Mouse (Mus musculus): ENCODE data around the gene B3gnt9. TPM values are rescaled to one million over a fixed set of nuclear protein-coding genes. Genes with fewer than 3 reads are reported as not detected.

Gene B3gnt9
- total and polyA plus RNA-seq, 3 experiments: 2.7 to 4.7 TPM; not detected in 1

DNA sequence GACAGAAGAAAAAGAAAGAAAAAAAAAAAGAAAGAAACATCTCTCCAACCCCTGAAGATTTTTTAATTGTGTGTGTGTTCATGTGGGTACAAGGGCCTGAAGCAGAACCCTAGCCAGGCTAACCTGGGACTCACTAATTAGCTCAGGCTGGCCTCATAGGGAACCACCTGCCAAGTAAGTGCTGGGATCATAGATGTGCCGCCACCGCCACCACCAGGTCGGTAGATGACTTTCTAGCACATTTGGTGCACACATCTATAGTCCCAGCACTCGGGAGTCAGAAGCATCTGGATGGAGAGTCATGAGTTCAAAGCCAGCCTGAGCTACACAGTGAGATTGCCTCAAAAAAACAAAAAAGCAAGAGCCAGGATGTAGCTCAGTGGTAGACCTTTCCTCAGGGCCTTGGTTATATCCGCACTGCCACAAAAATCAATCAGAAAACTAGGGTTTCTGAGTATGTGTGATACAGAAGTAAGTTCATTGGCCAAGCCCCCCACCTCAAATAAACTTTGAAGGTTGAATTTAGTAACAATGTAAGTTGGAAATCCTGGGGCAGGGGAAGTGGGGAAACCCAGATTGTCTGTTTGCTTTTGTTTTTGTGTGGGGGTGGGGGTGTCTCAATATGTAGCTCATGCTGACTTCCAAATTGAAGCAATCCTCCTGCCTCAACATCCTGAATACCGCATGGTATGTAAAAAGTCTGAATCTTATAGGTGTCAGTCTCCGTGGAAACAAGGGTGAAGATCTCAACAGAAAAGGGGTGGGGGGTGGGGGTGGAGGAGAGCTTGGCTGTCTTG is 2.6 kb upstream of the B3gnt9 start:
- Histone ChIP-seq H3K27me3 (ENCODE audit: control insufficient read depth in 1 of 2, insufficient read depth in 2 of 2, low read length in 2 of 2) (no peaks in the 10 kb centered on the region), H3K27ac (ENCODE audit: control insufficient read depth, low read depth, low read length) (no peak overlapping the region), H3K4me3 (ENCODE audit: control insufficient read depth in 1 of 2, insufficient read depth in 1 of 2, low read depth in 2 of 2, low read length in 2 of 2) (no peak overlapping the region), H3K9ac (ENCODE audit: control insufficient read depth, low read depth, low read length, poor library complexity, severe bottlenecking) (no peak overlapping the region), H3K79me2 (ENCODE audit: control insufficient read depth, insufficient read depth, low read length, poor library complexity) (no peaks in the 10 kb centered on the region; the same call in 1 of the 2 replicates), H3K36me3 (ENCODE audit: control insufficient read depth in 1 of 2, insufficient read depth in 2 of 2, low read length in 2 of 2) (peaks cover 0 to 26% of the 10 kb centered on the region in 2 experiments; a peak in 2 of 4 replicates), H3K4me1 (ENCODE audit: control insufficient read depth in 1 of 2, insufficient read depth in 2 of 2, low read length in 2 of 2) (peaks cover 2 to 30% of the 10 kb centered on the region in 2 experiments; a peak in 3 of 4 replicates), H3K9me3 (replicated peaks; ENCODE audit: insufficient read depth, low read length) (no peaks in the 10 kb centered on the region)
- DNase-seq (ENCODE audit: low read depth, low spot score): no peak
- TF ChIP-seq ZC3H11A (IDR thresholded peaks at IDR 0.05; ENCODE audit: low read depth, low read length) (no peak), CTCF (IDR thresholded peaks at IDR 0.05 in 2 of 3, conservative IDR thresholded peaks at IDR 0.05 in 1 of 3; ENCODE audit: control insufficient read depth in 1 of 3, insufficient read depth in 1 of 3, low read depth in 2 of 3, low read length in 3 of 3, poor library complexity in 1 of 3, severe bottlenecking in 1 of 3) (0 out of 6 replicates have a peak, but pooled peaks of 1 of the 3 experiments have one; percentile 7), RAD21 (IDR thresholded peaks at IDR 0.05; ENCODE audit: low read depth, low read length) (peak; percentile 3; the same call in 1 of the 2 replicates)

- H3K9ac ChIP-seq (ENCODE audit: control insufficient read depth, low read depth, low read length, poor library complexity, severe bottlenecking): peak overlapping the region; percentile 82
- H3K4me3 ChIP-seq (ENCODE audit: control insufficient read depth in 1 of 2, insufficient read depth in 1 of 2, low read depth in 2 of 2, low read length in 2 of 2): peak overlapping the region; percentile 55 to 63
- H3K4me1 ChIP-seq (ENCODE audit: control insufficient read depth in 1 of 2, insufficient read depth in 2 of 2, low read length in 2 of 2): peaks cover 2 to 14% of the 10 kb centered on the region in 2 experiments; a peak in 3 of 4 replicates
- H3K36me3 ChIP-seq (ENCODE audit: control insufficient read depth in 1 of 2, insufficient read depth in 2 of 2, low read length in 2 of 2): peaks cover 0 to 13% of the 10 kb centered on the region in 2 experiments; a peak in 3 of 4 replicates
- H3K27ac ChIP-seq (ENCODE audit: control insufficient read depth, low read depth, low read length): peak overlapping the region; percentile 63
- H3K9me3 ChIP-seq (replicated peaks; ENCODE audit: insufficient read depth, low read length): no peaks in the 10 kb centered on the region
- H3K27me3 ChIP-seq (ENCODE audit: control insufficient read depth in 1 of 2, insufficient read depth in 2 of 2, low read length in 2 of 2): no peaks in the 10 kb centered on the region
- DNase-seq (ENCODE audit: low read depth, low spot score): peak; percentile 93
- H3K79me2 ChIP-seq (ENCODE audit: control insufficient read depth, insufficient read depth, low read length, poor library complexity): no peaks in the 10 kb centered on the region; the same call in 1 of the 2 replicates
- TF ChIP-seq ELF1 (IDR thresholded peaks at IDR 0.05; ENCODE audit: low read depth, low read length): no peak
- peak; percentile 63 to 90 (median 89) for TF ChIP-seq CTCF (IDR thresholded peaks at IDR 0.05 in 2 of 3, conservative IDR thresholded peaks at IDR 0.05 in 1 of 3; ENCODE audit: control insufficient read depth in 1 of 3, insufficient read depth in 1 of 3, low read depth in 2 of 3, low read length in 3 of 3, poor library complexity in 1 of 3, severe bottlenecking in 1 of 3)
- TF ChIP-seq ETS1 (IDR thresholded peaks at IDR 0.05; ENCODE audit: low read depth, low read length): no peak
- no peak for TF ChIP-seq POLR2AphosphoS5 (IDR thresholded peaks at IDR 0.05; ENCODE audit: borderline replicate concordance, low read depth, low read length)
- TF ChIP-seq JUND (IDR thresholded peaks at IDR 0.05; ENCODE audit: low read depth, low read length): no peak
- peak; percentile 68 for TF ChIP-seq MAX (IDR thresholded peaks at IDR 0.05; ENCODE audit: low read length)
- TF ChIP-seq TBP (IDR thresholded peaks at IDR 0.05; ENCODE audit: low read depth, low read length): no peak
- TF ChIP-seq POLR2AphosphoS2 (IDR thresholded peaks at IDR 0.05; ENCODE audit: low read length): peak; percentile 84
- no peak for TF ChIP-seq ZKSCAN1 (IDR thresholded peaks at IDR 0.05; ENCODE audit: low read depth, low read length)
- no peak; the same call in 1 of the 2 replicates for TF ChIP-seq MAZ (IDR thresholded peaks at IDR 0.05; ENCODE audit: low read depth, low read length)
- no peak for TF ChIP-seq GABPA (IDR thresholded peaks at IDR 0.05; ENCODE audit: low read depth, low read length)
- TF ChIP-seq NRF1 (IDR thresholded peaks at IDR 0.05; ENCODE audit: insufficient read depth, low read depth, low read length, poor library complexity, severe bottlenecking): peak; percentile 33; the same call in 1 of the 2 replicates
- no peak for TF ChIP-seq ZC3H11A (IDR thresholded peaks at IDR 0.05; ENCODE audit: low read depth, low read length)
- no peak for TF ChIP-seq KAT2A (conservative IDR thresholded peaks at IDR 0.05; ENCODE audit: low read depth, low read length)
- TF ChIP-seq CHD1 (IDR thresholded peaks at IDR 0.05; ENCODE audit: low read depth, low read length): no peak
- peak; percentile 65 for TF ChIP-seq SIN3A (IDR thresholded peaks at IDR 0.05; ENCODE audit: low read length)
- no peak for TF ChIP-seq MEF2A (IDR thresholded peaks at IDR 0.05; ENCODE audit: extremely low read depth, insufficient replicate concordance, low read depth, low read length, poor library complexity, severe bottlenecking)
- no peak for TF ChIP-seq EP300 (IDR thresholded peaks at IDR 0.05; ENCODE audit: low read depth in 1 of 2, low read length in 2 of 2)
- TF ChIP-seq MXI1 (IDR thresholded peaks at IDR 0.05; ENCODE audit: low read depth, low read length): peak; percentile 86
- TF ChIP-seq MYC (IDR thresholded peaks at IDR 0.05; ENCODE audit: low read depth, low read length): 0 out of 2 replicates have a peak, but pooled peaks have one; percentile 63
- no peak for TF ChIP-seq TAL1 (IDR thresholded peaks at IDR 0.05; ENCODE audit: low read length)
- TF ChIP-seq MYB (IDR thresholded peaks at IDR 0.05; ENCODE audit: low read depth, low read length): no peak
- no peak for TF ChIP-seq GATA1 (IDR thresholded peaks at IDR 0.05; ENCODE audit: low read depth, low read length)
- TF ChIP-seq USF2 (IDR thresholded peaks at IDR 0.05; ENCODE audit: borderline replicate concordance in 1 of 2, insufficient read depth in 1 of 2, low read depth in 1 of 2, low read length in 2 of 2): no peak
- no peak for TF ChIP-seq UBTF (IDR thresholded peaks at IDR 0.05; ENCODE audit: borderline replicate concordance, insufficient read depth, low read depth, low read length)
Measured at GRCm38 (mm10) chr8:105254152-105254965, 594 bp downstream of the B3gnt9 start.

All from MEL (cell line).